Mouse (Mus musculus): ENCODE results near the gene Il1f8. TPM values are rescaled to one million over a fixed set of nuclear protein-coding genes. Genes with fewer than 3 reads are reported as not detected.

Gene Il1f8
- polyA plus RNA-seq, 1 experiment, result not detected

GRCm38 (mm10) chr2:24186176-24186575, 33.2 kb downstream of the Il1f8 start, which contains the start of gene Il1f9:
Il1f9 (plus strand) TSS chr2:24186476.
- 86% methylated on average over 1 of the region's 1 CpGs for WGBS
- Histone ChIP-seq H3K27ac (ENCODE audit: insufficient read depth, low read depth, low read length) (no peak within 1 kb of the TSS), H3K4me1 (ENCODE audit: control insufficient read depth, insufficient read depth, insufficient read length, low read length) (no peaks in the 10 kb centered on the region), H3K36me3 (ENCODE audit: control insufficient read depth, insufficient read depth, low read length) (no peaks in the 10 kb centered on the region), H3K4me3 (ENCODE audit: low read depth, low read length) (no peak within 1 kb of the TSS), H3K27me3 (ENCODE audit: control insufficient read depth, insufficient read depth, low read length) (no peaks in the 10 kb centered on the region)
- no peak for TF ChIP-seq POLR2A (IDR thresholded peaks at IDR 0.05; ENCODE audit: low read depth, low read length)
- no peak for TF ChIP-seq CTCF (IDR thresholded peaks at IDR 0.05; ENCODE audit: extremely low read depth, insufficient read length, insufficient replicate concordance, low read depth, low read length)

- H3K36me3 ChIP-seq (ENCODE audit: control insufficient read depth, insufficient read depth, low read length), result no peaks in the 10 kb centered on the region
- no peaks in the 10 kb centered on the region for H3K4me1 ChIP-seq (ENCODE audit: control insufficient read depth, insufficient read depth, insufficient read length, low read length)
- TF ChIP-seq POLR2A (IDR thresholded peaks at IDR 0.05; ENCODE audit: low read depth, low read length) (no peak), CTCF (IDR thresholded peaks at IDR 0.05; ENCODE audit: extremely low read depth, insufficient read length, insufficient replicate concordance, low read depth, low read length) (no peak)
- no peak overlapping the region for H3K27ac ChIP-seq (ENCODE audit: insufficient read depth, low read depth, low read length)
- no peaks in the 10 kb centered on the region for H3K27me3 ChIP-seq (ENCODE audit: control insufficient read depth, insufficient read depth, low read length)
- H3K4me3 ChIP-seq (ENCODE audit: low read depth, low read length), result no peak overlapping the region
- WGBS, result 38% methylated on average over 6 of the region's 6 CpGs
Measured at GRCm38 (mm10) chr2:24187585-24187984, 34.6 kb downstream of the Il1f8 start.

- no peak for TF ChIP-seq POLR2A (IDR thresholded peaks at IDR 0.05; ENCODE audit: low read depth, low read length)
- no peak for TF ChIP-seq CTCF (IDR thresholded peaks at IDR 0.05; ENCODE audit: extremely low read depth, insufficient read length, insufficient replicate concordance, low read depth, low read length)
- WGBS, result 60% methylated on average over 1 of the region's 1 CpGs
- H3K4me1 ChIP-seq (ENCODE audit: control insufficient read depth, insufficient read depth, insufficient read length, low read length), result no peaks in the 10 kb centered on the region
- H3K27ac ChIP-seq (ENCODE audit: insufficient read depth, low read depth, low read length), result no peak overlapping the region
- no peaks in the 10 kb centered on the region for H3K27me3 ChIP-seq (ENCODE audit: control insufficient read depth, insufficient read depth, low read length)
- H3K4me3 ChIP-seq (ENCODE audit: low read depth, low read length), result no peak overlapping the region
- H3K36me3 ChIP-seq (ENCODE audit: control insufficient read depth, insufficient read depth, low read length), result no peaks in the 10 kb centered on the region
Measured at GRCm38 (mm10) chr2:24188189-24188588, 35.2 kb downstream of the Il1f8 start.

Other genes with a start within 250 kb of the Il1f8 start
- 0.10 TPM in 1 of 2 replicates, not detected in the other for gene Hnmt, start 103.8 kb upstream of the Il1f8 start, polyA plus RNA-seq (2012; rRNA removed)
- not detected in 2 replicates for gene Tbpl2, start 56.6 kb upstream of the Il1f8 start, polyA plus RNA-seq (2012; rRNA removed)
- gene Il1f9, start 33.3 kb downstream of the Il1f8 start, polyA plus RNA-seq (2012; rRNA removed), result not detected in 2 replicates
- gene Il1f6, start 62.3 kb downstream of the Il1f8 start, polyA plus RNA-seq (2012; rRNA removed), result not detected in 2 replicates
- gene Il1f5, start 123.8 kb downstream of the Il1f8 start, polyA plus RNA-seq (2012; rRNA removed), result not detected in 2 replicates
- gene Il1f10, start 138.0 kb downstream of the Il1f8 start, polyA plus RNA-seq (2012; rRNA removed), result not detected in 2 replicates
- gene Il1rn, start 183.7 kb downstream of the Il1f8 start, polyA plus RNA-seq (2012; rRNA removed), result 2.4 and 2.8 TPM in 2 replicates
- 10.6 and 14.0 TPM in 2 replicates for gene Psd4, start 214.4 kb downstream of the Il1f8 start, polyA plus RNA-seq (2012; rRNA removed)

Data from small intestine, adult 2 months (tissue).